Mouse (Mus musculus) bone marrow, adult 2 months (tissue): Measurements from ENCODE around the gene Evx2.

Experiments used
- CTCF ChIP-seq: fragments of 200-500 bp; IDR thresholded peaks from 2 replicates; pipeline ENCODE4 v1.5.1; 2011; ENCODE audit warnings: low read length, control low read depth; ENCODE audit not compliant: control insufficient read depth, insufficient read depth
- POLR2A ChIP-seq: fragments of 200-500 bp; IDR thresholded peaks from 2 replicates; pipeline ENCODE4 v1.6.1; 2011; ENCODE audit warnings: low read depth, mild to moderate bottlenecking, control low read depth, low read length, borderline replicate concordance; ENCODE audit not compliant: control insufficient read depth

DNA sequence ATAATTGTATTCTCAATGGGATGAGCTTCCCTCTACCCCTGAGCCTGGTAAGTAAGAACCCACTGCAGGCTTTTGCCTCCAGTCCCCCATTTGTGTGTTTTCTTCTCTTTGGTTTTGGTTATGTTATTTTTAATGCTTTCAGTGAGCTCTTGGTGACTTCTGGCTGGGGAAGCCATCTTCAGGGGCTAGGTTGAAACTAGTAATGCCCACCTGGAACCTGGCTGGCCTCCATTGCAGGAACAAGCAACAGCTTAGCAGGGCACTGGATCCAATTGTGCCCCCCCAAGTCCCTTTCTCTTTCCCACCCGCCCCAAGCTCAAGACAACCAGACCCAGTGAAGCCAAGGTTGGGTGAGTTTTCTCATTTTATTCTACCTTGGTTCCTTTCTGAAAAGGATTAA, 36.0 kb upstream of the Evx2 start:
- no peak for TF ChIP-seq CTCF
- TF ChIP-seq POLR2A, result no peak
